Mouse (Mus musculus): Measurements from ENCODE around the gene 4930404N11Rik. TPM values are rescaled to one million over a fixed set of nuclear protein-coding genes. Genes with fewer than 3 reads are reported as not detected.

Gene 4930404N11Rik
- polyA plus RNA-seq (2014; fragmentation: Nextera tagmentation; extraction: Ambion mirVana), result 0.33 TPM in 1 of 2 replicates, not detected in the other

- Histone ChIP-seq H3K9ac (ENCODE audit: low read length) (no peak within 1 kb of the TSS), H3K27me3 (replicated peaks; ENCODE audit: control insufficient read depth, insufficient read depth, low read length) (peaks cover 27% of the 10 kb centered on the region), H3K27ac (ENCODE audit: low read depth, low read length) (no peak within 1 kb of the TSS), H3K4me2 (ENCODE audit: low read length) (peak within 1 kb of the TSS; percentile 47), H3K4me1 (ENCODE audit: control insufficient read depth, insufficient read depth, low read length) (peaks cover 16% of the 10 kb centered on the region), H3K4me3 (ENCODE audit: low read depth, low read length) (peak within 1 kb of the TSS; percentile 18), H3K36me3 (ENCODE audit: control insufficient read depth, insufficient read depth, low read length) (peaks cover 53% of the 10 kb centered on the region), H3K9me3 (replicated peaks; ENCODE audit: control insufficient read depth, low read length) (no peaks in the 10 kb centered on the region)
- WGBS, result 13% methylated on average over 12 of the region's 12 CpGs
- DNase-seq (ENCODE audit: low spot score), result no peak
- ATAC-seq, result peak; percentile 11; the same call in 1 of the 2 replicates
These were observed at the start of gene 4930404N11Rik for GRCm38 (mm10) chr10:81365672-81366476. 4930404N11Rik (minus strand) TSS chr10:81365816.

GRCm38 (mm10) chr10:81415146-81415545, 49.5 kb upstream of the 4930404N11Rik start:
- H3K27ac ChIP-seq (ENCODE audit: low read depth, low read length), result peak overlapping the region; percentile 21; the same call in 1 of the 2 replicates
- no peak overlapping the region for H3K4me3 ChIP-seq (ENCODE audit: low read depth, low read length)
- peaks cover 10% of the 10 kb centered on the region for H3K36me3 ChIP-seq (ENCODE audit: control insufficient read depth, insufficient read depth, low read length)
- no peak overlapping the region for H3K9ac ChIP-seq (ENCODE audit: low read length)
- no peak overlapping the region for H3K4me2 ChIP-seq (ENCODE audit: low read length)
- H3K9me3 ChIP-seq (replicated peaks; ENCODE audit: control insufficient read depth, low read length), result no peaks in the 10 kb centered on the region
- H3K4me1 ChIP-seq (ENCODE audit: control insufficient read depth, insufficient read depth, low read length), result peaks cover 40% of the 10 kb centered on the region
- WGBS, result 76% methylated on average over 5 of the region's 5 CpGs
- no peak for DNase-seq (ENCODE audit: low spot score)
- ATAC-seq, result no peak
- H3K27me3 ChIP-seq (replicated peaks; ENCODE audit: control insufficient read depth, insufficient read depth, low read length), result no peaks in the 10 kb centered on the region

- Histone ChIP-seq H3K36me3 (ENCODE audit: control insufficient read depth, insufficient read depth, low read length) (peaks cover 7% of the 10 kb centered on the region; the same call in 1 of the 2 replicates), H3K27ac (ENCODE audit: low read depth, low read length) (no peak overlapping the region), H3K27me3 (replicated peaks; ENCODE audit: control insufficient read depth, insufficient read depth, low read length) (no peaks in the 10 kb centered on the region), H3K9ac (ENCODE audit: low read length) (no peak overlapping the region), H3K4me2 (ENCODE audit: low read length) (no peak overlapping the region), H3K4me1 (ENCODE audit: control insufficient read depth, insufficient read depth, low read length) (peaks cover 40% of the 10 kb centered on the region), H3K9me3 (replicated peaks; ENCODE audit: control insufficient read depth, low read length) (no peaks in the 10 kb centered on the region), H3K4me3 (ENCODE audit: low read depth, low read length) (no peak overlapping the region)
- DNase-seq (ENCODE audit: low spot score) (peak; percentile 47), ATAC-seq (no peak)
These were observed 49.1 kb upstream of the 4930404N11Rik start for GRCm38 (mm10) chr10:81414682-81415081.

- H3K27me3 ChIP-seq (replicated peaks; ENCODE audit: control insufficient read depth, insufficient read depth, low read length), result no peaks in the 10 kb centered on the region
- ATAC-seq (no peak), DNase-seq (ENCODE audit: low spot score) (peak; percentile 63)
- 25% methylated on average over 26 of the region's 26 CpGs for WGBS
- peak overlapping the region; percentile 8; the same call in 1 of the 2 replicates for H3K4me3 ChIP-seq (ENCODE audit: low read depth, low read length)
- H3K9me3 ChIP-seq (replicated peaks; ENCODE audit: control insufficient read depth, low read length), result no peaks in the 10 kb centered on the region
- H3K9ac ChIP-seq (ENCODE audit: low read length), result peak overlapping the region; percentile 46; the same call in 1 of the 2 replicates
- H3K4me1 ChIP-seq (ENCODE audit: control insufficient read depth, insufficient read depth, low read length), result peaks cover 39% of the 10 kb centered on the region
- peak overlapping the region; percentile 36 for H3K4me2 ChIP-seq (ENCODE audit: low read length)
- H3K27ac ChIP-seq (ENCODE audit: low read depth, low read length), result no peak overlapping the region
- no peaks in the 10 kb centered on the region for H3K36me3 ChIP-seq (ENCODE audit: control insufficient read depth, insufficient read depth, low read length)
These were observed 48.0 kb upstream of the 4930404N11Rik start for GRCm38 (mm10) chr10:81413310-81414261.

- Histone ChIP-seq H3K36me3 (ENCODE audit: control insufficient read depth, insufficient read depth, low read length) (peaks cover 8% of the 10 kb centered on the region; the same call in 1 of the 2 replicates), H3K27me3 (replicated peaks; ENCODE audit: control insufficient read depth, insufficient read depth, low read length) (0 out of 2 replicates have a peak, but pooled peaks cover 5% of the 10 kb centered on the region), H3K4me1 (ENCODE audit: control insufficient read depth, insufficient read depth, low read length) (peaks cover 35% of the 10 kb centered on the region), H3K4me2 (ENCODE audit: low read length) (no peak overlapping the region), H3K27ac (ENCODE audit: low read depth, low read length) (0 out of 2 replicates have a peak overlapping the region, but pooled peaks have one; percentile 71), H3K9ac (ENCODE audit: low read length) (no peak overlapping the region), H3K4me3 (ENCODE audit: low read depth, low read length) (no peak overlapping the region), H3K9me3 (replicated peaks; ENCODE audit: control insufficient read depth, low read length) (no peaks in the 10 kb centered on the region)
- ATAC-seq, result no peak
- WGBS, result 82% methylated on average over 16 of the region's 16 CpGs
- no peak for DNase-seq (ENCODE audit: low spot score)
These were observed 47.1 kb upstream of the 4930404N11Rik start for GRCm38 (mm10) chr10:81412586-81413309.

GRCm38 (mm10) chr10:81411471-81412400, 46.1 kb upstream of the 4930404N11Rik start:
- Histone ChIP-seq H3K27me3 (replicated peaks; ENCODE audit: control insufficient read depth, insufficient read depth, low read length) (0 out of 2 replicates have a peak, but pooled peaks cover 5% of the 10 kb centered on the region), H3K9me3 (replicated peaks; ENCODE audit: control insufficient read depth, low read length) (no peaks in the 10 kb centered on the region), H3K9ac (ENCODE audit: low read length) (no peak overlapping the region), H3K36me3 (ENCODE audit: control insufficient read depth, insufficient read depth, low read length) (peaks cover 14% of the 10 kb centered on the region), H3K4me3 (ENCODE audit: low read depth, low read length) (no peak overlapping the region), H3K27ac (ENCODE audit: low read depth, low read length) (peak overlapping the region; percentile 71), H3K4me2 (ENCODE audit: low read length) (no peak overlapping the region), H3K4me1 (ENCODE audit: control insufficient read depth, insufficient read depth, low read length) (peaks cover 32% of the 10 kb centered on the region)
- DNase-seq (ENCODE audit: low spot score) (peak; percentile 63), ATAC-seq (no peak)
- WGBS, result 69% methylated on average over 18 of the region's 18 CpGs

- WGBS, result 83% methylated on average over 9 of the region's 9 CpGs
- H3K9me3 ChIP-seq (replicated peaks; ENCODE audit: control insufficient read depth, low read length), result no peaks in the 10 kb centered on the region
- H3K4me1 ChIP-seq (ENCODE audit: control insufficient read depth, insufficient read depth, low read length), result peaks cover 27% of the 10 kb centered on the region
- no peak overlapping the region for H3K4me2 ChIP-seq (ENCODE audit: low read length)
- no peak for DNase-seq (ENCODE audit: low spot score)
- no peak overlapping the region for H3K4me3 ChIP-seq (ENCODE audit: low read depth, low read length)
- H3K27ac ChIP-seq (ENCODE audit: low read depth, low read length), result peak overlapping the region; percentile 71; the same call in 1 of the 2 replicates
- no peak overlapping the region for H3K9ac ChIP-seq (ENCODE audit: low read length)
- peaks cover 20% of the 10 kb centered on the region for H3K36me3 ChIP-seq (ENCODE audit: control insufficient read depth, insufficient read depth, low read length)
- ATAC-seq, result no peak
- 0 out of 2 replicates have a peak, but pooled peaks cover 5% of the 10 kb centered on the region for H3K27me3 ChIP-seq (replicated peaks; ENCODE audit: control insufficient read depth, insufficient read depth, low read length)
These were observed 45.4 kb upstream of the 4930404N11Rik start for GRCm38 (mm10) chr10:81410981-81411380.

Measured in forebrain, embryonic 14.5 days (tissue).